Mouse (Mus musculus): Measurements from ENCODE around the gene Aym1. TPM values are rescaled to one million over a fixed set of nuclear protein-coding genes. Genes with fewer than 3 reads are reported as not detected.

Aym1 gene
- not detected in 2 replicates for polyA plus RNA-seq (2016; fragmentation: Nextera tagmentation; extraction: Ambion mirVana)

DNA sequence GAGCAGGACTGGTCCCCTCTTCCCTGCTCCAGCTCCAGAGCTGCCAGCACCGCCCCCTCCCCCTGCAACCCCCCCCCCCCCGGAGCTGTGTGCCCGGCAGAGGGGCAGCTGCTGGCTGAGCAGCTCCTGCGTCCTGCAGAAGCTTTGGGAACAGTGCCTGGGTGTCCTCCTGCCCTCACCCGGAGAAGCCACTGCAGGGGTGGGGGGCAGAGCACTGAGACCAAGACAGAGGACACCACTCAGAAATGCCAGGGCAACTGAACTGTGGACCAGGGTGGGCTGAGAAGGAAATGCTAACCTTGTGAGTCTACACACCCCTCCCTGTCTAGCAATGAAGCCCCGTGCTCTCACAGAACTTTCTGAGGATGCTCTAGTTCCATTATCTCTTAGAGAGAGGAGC is at the start of gene Aym1:
TSS of gene Aym1 (plus strand) at position 109 of the 400 bp plus-strand sequence.
- WGBS = 35% methylated on average over 3 of the region's 6 CpGs
- H3K9me3 ChIP-seq (replicated peaks) = no peaks in the 10 kb centered on the region
- no peaks in the 10 kb centered on the region for H3K36me3 ChIP-seq
- H3K27ac ChIP-seq = no peak within 1 kb of the TSS
- H3K9ac ChIP-seq = no peak within 1 kb of the TSS
- no peak within 1 kb of the TSS for H3K4me3 ChIP-seq
- no peak within 1 kb of the TSS for H3K4me2 ChIP-seq (replicated peaks)
- peaks cover 26% of the 10 kb centered on the region for H3K4me1 ChIP-seq
- peaks cover 48% of the 10 kb centered on the region for H3K27me3 ChIP-seq
- ATAC-seq (ENCODE audit: low FRiP score) = 0 out of 2 replicates have a peak, but pooled peaks have one; percentile 23

DNA sequence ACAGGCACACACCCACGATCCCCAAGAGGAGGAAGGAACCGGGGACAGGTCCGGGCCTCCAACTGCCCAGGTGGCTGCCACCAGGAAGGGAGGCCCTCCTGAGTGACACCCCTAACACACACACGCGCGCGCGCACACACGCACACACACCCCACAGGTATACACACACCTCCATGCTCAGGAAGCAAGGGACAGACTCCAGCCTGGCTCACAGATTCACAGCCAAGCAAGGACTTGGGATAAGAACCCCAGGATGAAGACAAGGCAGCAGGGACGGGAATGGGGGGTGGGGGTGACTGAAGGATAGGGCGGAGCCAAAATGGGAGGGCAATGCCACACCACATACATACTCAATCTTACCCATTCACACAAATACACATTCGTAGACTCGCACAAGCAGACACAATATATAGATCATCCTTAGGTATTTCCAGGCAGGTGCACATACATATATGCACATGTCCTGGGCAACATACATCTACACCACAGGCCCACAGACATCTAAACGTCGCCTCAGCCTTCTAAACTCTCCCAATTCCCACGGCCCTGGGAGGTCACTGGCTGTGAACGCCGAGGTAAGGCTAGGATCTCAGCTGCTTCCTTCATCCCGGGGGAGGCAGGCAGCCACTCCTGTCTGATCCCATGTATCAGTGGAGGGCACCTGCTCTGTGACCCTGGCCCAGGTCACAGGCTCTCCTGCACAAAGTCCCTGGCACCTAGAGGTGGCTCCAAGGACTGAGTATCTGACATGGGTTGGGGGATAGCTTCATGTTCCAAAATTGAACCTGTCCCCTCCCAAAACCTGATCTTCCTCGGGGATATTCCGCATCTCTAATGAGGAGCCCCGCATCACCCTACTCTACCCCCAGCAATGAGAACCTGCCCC is 47.4 kb upstream of the Aym1 start:
- Histone ChIP-seq H3K27ac (0 out of 2 replicates have a peak overlapping the region, but pooled peaks have one; percentile 60), H3K9ac (peak overlapping the region; percentile 85), H3K27me3 (peaks cover 23% of the 10 kb centered on the region), H3K4me1 (peaks cover 47% of the 10 kb centered on the region), H3K9me3 (replicated peaks) (no peaks in the 10 kb centered on the region), H3K4me3 (peak overlapping the region; percentile 72), H3K4me2 (replicated peaks) (peak overlapping the region; percentile 78), H3K36me3 (no peaks in the 10 kb centered on the region)
- WGBS = 60% methylated on average over 22 of the region's 22 CpGs
- 0 out of 2 replicates have a peak, but pooled peaks have one; percentile 1 for ATAC-seq (ENCODE audit: low FRiP score)

- peak within 1 kb of the TSS; percentile 85 for H3K9ac ChIP-seq
- peaks cover 30% of the 10 kb centered on the region for H3K27me3 ChIP-seq
- peaks cover 47% of the 10 kb centered on the region for H3K4me1 ChIP-seq
- peak within 1 kb of the TSS; percentile 60; the same call in 1 of the 2 replicates for H3K27ac ChIP-seq
- H3K4me3 ChIP-seq = peak within 1 kb of the TSS; percentile 72
- WGBS = 3% methylated on average over 53 of the region's 53 CpGs
- no peaks in the 10 kb centered on the region for H3K9me3 ChIP-seq (replicated peaks)
- no peaks in the 10 kb centered on the region for H3K36me3 ChIP-seq
- peak; percentile 55 for ATAC-seq (ENCODE audit: low FRiP score)
- H3K4me2 ChIP-seq (replicated peaks) = peak within 1 kb of the TSS; percentile 78
These were observed 46.6 kb upstream of the Aym1 start, which contains the start of gene Sgsm1 for GRCm38 (mm10) chr5:113310377-113311003. Sgsm1 (minus strand) TSS chr5:113310786.

- H3K4me2 ChIP-seq (replicated peaks) = peak overlapping the region; percentile 37
- H3K9ac ChIP-seq = peak overlapping the region; percentile 19; the same call in 1 of the 2 replicates
- H3K9me3 ChIP-seq (replicated peaks) = no peaks in the 10 kb centered on the region
- no peaks in the 10 kb centered on the region for H3K36me3 ChIP-seq
- ATAC-seq (ENCODE audit: low FRiP score) = no peak
- peak overlapping the region; percentile 8; the same call in 1 of the 2 replicates for H3K4me3 ChIP-seq
- H3K4me1 ChIP-seq = peaks cover 14% of the 10 kb centered on the region
- peaks cover 24% of the 10 kb centered on the region for H3K27me3 ChIP-seq
- H3K27ac ChIP-seq = no peak overlapping the region
- WGBS = 1% methylated on average over 24 of the region's 24 CpGs
These were observed 43.1 kb upstream of the Aym1 start for GRCm38 (mm10) chr5:113313998-113314397.

GRCm38 (mm10) chr5:113323784-113324638 is 33.1 kb upstream of the Aym1 start:
- H3K36me3 ChIP-seq = no peaks in the 10 kb centered on the region
- peak overlapping the region; percentile 57 for H3K4me2 ChIP-seq (replicated peaks)
- no peak overlapping the region for H3K27ac ChIP-seq
- ATAC-seq (ENCODE audit: low FRiP score) = no peak
- H3K4me3 ChIP-seq = peak overlapping the region; percentile 28
- peaks cover 11% of the 10 kb centered on the region for H3K4me1 ChIP-seq
- peaks cover 44% of the 10 kb centered on the region for H3K27me3 ChIP-seq
- peaks cover 9% of the 10 kb centered on the region for H3K9me3 ChIP-seq (replicated peaks)
- H3K9ac ChIP-seq = peak overlapping the region; percentile 41
- 3% methylated on average over 38 of the region's 38 CpGs for WGBS

DNA sequence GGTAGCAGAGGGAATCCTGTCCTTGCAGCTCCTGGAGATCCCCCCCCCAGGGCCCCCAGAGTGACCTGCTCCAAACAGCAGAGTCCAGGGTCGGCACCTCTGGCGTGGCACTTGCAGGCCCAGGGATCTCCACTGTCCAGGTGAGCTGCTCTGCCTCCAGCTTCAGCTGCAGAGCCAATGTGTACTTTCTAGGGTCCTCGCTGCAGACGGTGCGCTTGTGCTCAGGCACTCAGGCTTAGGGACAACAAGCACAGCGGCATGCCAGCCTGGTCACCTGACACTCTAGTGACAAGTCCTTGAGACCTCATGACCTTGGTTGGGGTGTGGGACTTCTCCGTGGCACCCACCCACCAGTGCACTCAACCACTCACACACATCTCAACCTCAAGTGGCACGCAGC is 27.6 kb upstream of the Aym1 start:
- Histone ChIP-seq H3K27me3 (peaks cover 42% of the 10 kb centered on the region), H3K9ac (no peak overlapping the region), H3K27ac (no peak overlapping the region), H3K4me1 (peaks cover 1% of the 10 kb centered on the region), H3K9me3 (replicated peaks) (peaks cover 15% of the 10 kb centered on the region), H3K4me2 (replicated peaks) (no peak overlapping the region), H3K4me3 (no peak overlapping the region), H3K36me3 (no peaks in the 10 kb centered on the region)
- 93% methylated on average over 8 of the region's 8 CpGs for WGBS
- ATAC-seq (ENCODE audit: low FRiP score) = no peak

GRCm38 (mm10) chr5:113330202-113330601 is 26.9 kb upstream of the Aym1 start:
- no peak overlapping the region for H3K4me3 ChIP-seq
- 86% methylated on average over 3 of the region's 3 CpGs for WGBS
- H3K27ac ChIP-seq = no peak overlapping the region
- ATAC-seq (ENCODE audit: low FRiP score) = no peak
- no peak overlapping the region for H3K4me2 ChIP-seq (replicated peaks)
- H3K36me3 ChIP-seq = no peaks in the 10 kb centered on the region
- peaks cover 42% of the 10 kb centered on the region for H3K27me3 ChIP-seq
- H3K9me3 ChIP-seq (replicated peaks) = peaks cover 15% of the 10 kb centered on the region
- peaks cover 5% of the 10 kb centered on the region for H3K4me1 ChIP-seq
- no peak overlapping the region for H3K9ac ChIP-seq

DNA sequence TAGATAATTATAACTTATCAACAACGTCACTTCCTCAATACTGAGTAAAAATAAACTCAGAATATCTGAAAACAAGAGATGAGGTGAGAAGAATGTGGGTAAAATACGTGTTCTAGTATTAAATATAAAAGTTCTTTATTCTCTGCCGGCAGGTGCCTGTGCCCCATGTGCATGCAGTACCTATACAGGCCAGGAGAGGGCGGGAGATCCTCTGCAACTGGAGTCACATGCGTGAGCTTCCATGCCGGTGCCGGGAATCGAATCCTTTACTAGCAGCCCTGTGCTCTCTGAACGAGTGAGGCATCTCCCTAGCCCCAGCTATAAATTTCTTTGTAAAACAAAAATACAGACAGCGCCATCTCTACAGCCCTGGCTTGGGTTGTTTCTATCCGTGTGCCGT is 24.9 kb upstream of the Aym1 start:
- H3K9ac ChIP-seq = no peak overlapping the region

DNA sequence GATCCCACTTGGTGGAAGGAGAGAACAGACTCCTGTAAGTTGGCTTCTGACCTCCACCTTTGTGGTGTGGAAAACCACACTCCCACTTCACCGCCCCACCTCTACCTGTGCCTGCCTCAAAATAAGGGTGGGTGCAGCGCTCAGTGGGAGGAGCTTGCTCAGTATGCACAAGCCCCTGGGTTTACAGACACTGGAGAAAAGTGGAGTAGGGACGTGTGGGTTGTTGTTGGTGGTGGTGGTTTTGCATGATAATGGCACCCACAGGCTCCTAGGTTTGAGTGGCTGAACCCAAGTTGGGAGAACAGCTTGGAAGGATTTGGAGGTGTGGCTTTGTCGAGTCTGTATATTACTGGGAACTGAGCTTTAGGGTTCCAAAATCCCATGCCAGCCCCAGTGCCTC is 24.2 kb upstream of the Aym1 start:
- peaks cover 55% of the 10 kb centered on the region for H3K27me3 ChIP-seq
- peaks cover 20% of the 10 kb centered on the region for H3K4me1 ChIP-seq
- ATAC-seq (ENCODE audit: low FRiP score) = no peak
- no peak overlapping the region for H3K4me3 ChIP-seq
- WGBS = 57% methylated on average over 4 of the region's 4 CpGs
- H3K9ac ChIP-seq = no peak overlapping the region
- no peak overlapping the region for H3K27ac ChIP-seq
- peaks cover 15% of the 10 kb centered on the region for H3K9me3 ChIP-seq (replicated peaks)
- no peak overlapping the region for H3K4me2 ChIP-seq (replicated peaks)
- no peaks in the 10 kb centered on the region for H3K36me3 ChIP-seq

More for the DNA sequence above, 24.9 kb upstream of the Aym1 start:
- Histone ChIP-seq H3K4me2 (replicated peaks) (no peak overlapping the region), H3K27me3 (peaks cover 49% of the 10 kb centered on the region), H3K36me3 (no peaks in the 10 kb centered on the region), H3K4me1 (peaks cover 20% of the 10 kb centered on the region), H3K27ac (no peak overlapping the region), H3K4me3 (no peak overlapping the region), H3K9me3 (replicated peaks) (peaks cover 15% of the 10 kb centered on the region)
- no peak for ATAC-seq (ENCODE audit: low FRiP score)
- WGBS = 35% methylated on average over 12 of the region's 12 CpGs

DNA sequence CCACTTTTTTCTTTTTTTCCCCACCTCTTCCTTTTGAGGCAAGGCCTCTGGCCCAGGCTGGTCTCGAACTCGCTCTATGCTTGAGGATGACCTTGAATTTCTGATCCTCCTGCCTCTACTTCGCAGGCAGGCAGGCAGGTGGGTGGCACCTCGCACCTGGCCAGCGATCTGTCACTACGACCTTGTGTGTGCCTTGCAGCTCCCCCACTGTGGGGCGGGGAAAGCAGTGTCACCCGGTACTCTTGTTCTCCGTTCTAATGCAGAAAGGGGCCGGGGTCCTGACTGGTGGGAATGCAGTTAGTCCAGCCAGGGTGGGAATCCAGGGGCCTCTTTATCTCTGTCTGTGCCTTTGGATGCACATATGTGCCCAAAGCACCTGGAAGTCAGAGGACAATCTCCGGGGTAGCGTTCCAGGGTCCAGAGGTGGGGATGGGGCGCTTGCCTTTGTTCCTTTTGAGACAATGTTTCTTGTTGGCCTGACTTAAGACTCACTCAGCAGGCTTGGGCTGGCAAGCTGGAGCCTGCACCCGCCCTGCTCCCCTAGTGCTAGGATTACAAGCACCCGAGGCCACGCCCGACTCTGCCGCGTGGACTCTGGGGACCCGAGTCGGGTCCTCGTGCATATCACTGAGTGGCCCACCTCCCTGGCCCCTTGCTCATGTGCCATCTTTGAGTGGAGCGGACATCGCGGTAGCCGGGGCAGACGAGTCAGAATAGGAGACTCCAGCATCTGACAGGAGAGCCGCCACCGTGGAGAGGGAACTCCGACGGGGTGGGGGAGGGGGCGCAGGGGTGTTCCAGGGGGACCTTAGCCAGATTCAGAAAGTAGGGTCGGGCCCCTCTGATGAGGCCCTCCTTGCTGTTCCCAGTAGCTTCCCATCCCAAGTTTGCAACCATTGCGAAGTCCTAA is 22.2 kb upstream of the Aym1 start:
- Histone ChIP-seq H3K4me1 (peaks cover 20% of the 10 kb centered on the region), H3K4me2 (replicated peaks) (peak overlapping the region; percentile 48), H3K9ac (no peak overlapping the region; the same call in 1 of the 2 replicates), H3K27ac (no peak overlapping the region), H3K36me3 (no peaks in the 10 kb centered on the region), H3K27me3 (peaks cover 74% of the 10 kb centered on the region), H3K4me3 (peak overlapping the region; percentile 25), H3K9me3 (replicated peaks) (no peaks in the 10 kb centered on the region)
- ATAC-seq (ENCODE audit: low FRiP score) = peak; percentile 48; the same call in 1 of the 2 replicates
- 7% methylated on average over 33 of the region's 34 CpGs for WGBS

DNA sequence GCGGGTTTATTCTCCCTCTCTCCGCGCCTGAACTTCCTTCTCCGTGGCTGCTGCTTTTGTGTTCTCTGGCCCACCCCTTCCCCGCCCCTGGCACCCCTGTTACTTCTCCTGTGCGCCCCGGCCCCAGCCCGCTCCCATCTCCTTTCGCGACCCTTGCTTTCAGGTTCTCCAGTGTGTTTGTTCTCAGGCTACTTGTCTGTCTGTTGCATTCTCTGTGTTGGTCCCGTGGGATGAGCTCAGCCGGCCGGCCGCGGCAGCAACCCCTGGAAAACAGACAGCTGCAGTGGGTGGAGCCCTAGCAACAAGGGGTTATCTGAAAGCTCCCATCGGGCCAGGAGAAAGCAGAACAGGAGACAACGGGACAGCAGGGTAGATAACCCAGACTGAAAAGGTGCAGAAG is 21.4 kb upstream of the Aym1 start:
- Histone ChIP-seq H3K4me1 (peaks cover 20% of the 10 kb centered on the region), H3K27me3 (peaks cover 74% of the 10 kb centered on the region), H3K27ac (peak overlapping the region; percentile 40; the same call in 1 of the 2 replicates)

More for the DNA sequence above, 21.4 kb upstream of the Aym1 start:
- under 1% methylated on average over 17 of the region's 17 CpGs for WGBS
- no peaks in the 10 kb centered on the region for H3K9me3 ChIP-seq (replicated peaks)
- no peaks in the 10 kb centered on the region for H3K36me3 ChIP-seq
- no peak for ATAC-seq (ENCODE audit: low FRiP score)
- H3K4me3 ChIP-seq = peak overlapping the region; percentile 25
- 0 out of 2 replicates have a peak overlapping the region, but pooled peaks have one; percentile 38 for H3K9ac ChIP-seq
- H3K4me2 ChIP-seq (replicated peaks) = peak overlapping the region; percentile 48

All from hindbrain, embryonic 12.5 days (tissue).